Mouse (Mus musculus) lung, embryonic 15.5 days (tissue): ENCODE measurements at regions not wholly inside any gene's neighbourhood (a gene's known extent, or its start where the extent isn't known, plus 50 kb on each side); places are given as distances from the start of the nearest gene placed in this dataset.
"Not testable (repeated sequence)": the region's sequence is repeated elsewhere in the genome, so short reads cannot be mapped to it uniquely, and the experiment has no call there.

ENCODE experiments used
- ATAC-seq: fragments of 200-750 bp; cut with Nextera tagmentation; 2 replicates; pipeline ENCODE4 v1.8.0; 2017; ENCODE audit warnings: moderate number of reproducible peaks, borderline replicate concordance; ENCODE audit not compliant: low FRiP score, low TSS enrichment; ENCODE audit errors: extremely low read depth
- H3K27ac ChIP-seq: fragments of 300-500 bp; sonication (generic); 2 replicates; pipeline ENCODE4 v1.5.1; 2015; ENCODE audit warnings: moderate library complexity, mild to moderate bottlenecking, inconsistent platforms
- H3K27me3 ChIP-seq: fragments of 300-500 bp; sonication (generic); 2 replicates; pipeline ENCODE4 v1.6.1; 2015; ENCODE audit warnings: inconsistent platforms
- H3K36me3 ChIP-seq: fragments of 300-500 bp; sonication (generic); 2 replicates; pipeline ENCODE4 v1.6.1; 2015; ENCODE audit warnings: inconsistent platforms
- H3K4me1 ChIP-seq: fragments of 300-500 bp; sonication (generic); 2 replicates; pipeline ENCODE4 v1.6.1; 2015; ENCODE audit warnings: inconsistent platforms
- H3K4me2 ChIP-seq: fragments of 300-500 bp; sonication (generic); 2 replicates; pipeline ENCODE4 v1.6.1; 2015; ENCODE audit warnings: inconsistent platforms, mild to moderate bottlenecking, moderate library complexity
- H3K4me3 ChIP-seq: fragments of 300-500 bp; sonication (generic); 2 replicates; pipeline ENCODE4 v1.5.1; 2015; ENCODE audit warnings: mild to moderate bottlenecking, inconsistent platforms
- H3K9ac ChIP-seq: fragments of 300-500 bp; sonication (generic); 2 replicates; pipeline ENCODE4 v1.6.1; 2015; ENCODE audit warnings: inconsistent platforms
- H3K9me3 ChIP-seq: fragments of 300-500 bp; sonication (generic); 2 replicates; pipeline ENCODE4 v1.6.1; 2016; ENCODE audit warnings: inconsistent platforms
- WGBS: fragments of 180-500 bp; shearing (Covaris S2); methylation state at CpG from one replicate; pipeline ENCODE4 v1.1.7; 2015; 5-methylcytosine and 5-hydroxymethylcytosine counted together

DNA sequence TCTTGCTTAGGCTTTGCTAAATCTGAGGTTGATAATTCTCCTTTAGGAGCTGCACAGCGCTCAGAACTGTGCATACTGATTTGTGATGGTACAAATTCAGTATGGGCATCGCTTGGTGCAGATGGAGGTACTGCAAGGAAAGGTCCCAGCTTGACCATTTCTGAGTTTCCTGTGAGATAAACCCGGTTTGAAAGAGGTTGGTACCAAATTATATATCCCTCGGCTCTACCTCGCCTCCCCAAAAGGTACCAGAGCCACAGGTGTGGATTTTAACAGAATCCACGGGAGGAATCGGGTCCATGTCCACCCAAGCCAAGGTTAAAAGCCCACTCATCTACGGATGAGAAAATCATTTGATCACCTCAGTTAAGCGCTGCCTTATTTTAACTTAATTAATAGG, 172.5 kb upstream of the Zfp808 start:
- H3K4me1 ChIP-seq, H3K27me3 ChIP-seq, H3K36me3 ChIP-seq, H3K9me3 ChIP-seq, H3K4me3 ChIP-seq, H3K4me2 ChIP-seq, ATAC-seq, H3K9ac ChIP-seq, H3K27ac ChIP-seq: not testable (repeated sequence)
- 74% methylated on average over 9 of the region's 9 CpGs for WGBS

DNA sequence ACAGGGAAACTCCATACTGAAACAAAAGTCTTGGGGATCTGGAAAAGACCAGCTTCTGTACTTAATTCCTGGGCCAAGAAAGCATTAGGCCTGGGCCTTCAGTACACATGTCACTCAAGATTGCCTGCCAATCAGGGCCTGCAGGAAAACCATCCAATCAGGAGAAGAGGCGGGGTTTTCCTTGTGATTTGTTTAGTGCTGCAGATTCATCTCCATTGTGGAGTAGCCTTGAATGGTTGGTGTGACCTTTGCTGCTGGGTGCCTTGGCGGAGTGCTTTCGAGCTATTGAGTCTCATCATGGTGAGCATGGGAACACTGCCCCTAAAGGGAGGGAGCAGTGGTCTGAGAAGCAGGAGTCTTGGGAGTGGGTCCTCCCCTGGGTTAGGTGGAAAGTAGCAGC, 150.8 kb upstream of the Zfp808 start:
- ATAC-seq, H3K4me2 ChIP-seq, H3K27ac ChIP-seq, H3K4me1 ChIP-seq, H3K9me3 ChIP-seq, H3K36me3 ChIP-seq, H3K4me3 ChIP-seq, H3K27me3 ChIP-seq, H3K9ac ChIP-seq: not testable (repeated sequence)
- WGBS: 78% methylated on average over 3 of the region's 3 CpGs

DNA sequence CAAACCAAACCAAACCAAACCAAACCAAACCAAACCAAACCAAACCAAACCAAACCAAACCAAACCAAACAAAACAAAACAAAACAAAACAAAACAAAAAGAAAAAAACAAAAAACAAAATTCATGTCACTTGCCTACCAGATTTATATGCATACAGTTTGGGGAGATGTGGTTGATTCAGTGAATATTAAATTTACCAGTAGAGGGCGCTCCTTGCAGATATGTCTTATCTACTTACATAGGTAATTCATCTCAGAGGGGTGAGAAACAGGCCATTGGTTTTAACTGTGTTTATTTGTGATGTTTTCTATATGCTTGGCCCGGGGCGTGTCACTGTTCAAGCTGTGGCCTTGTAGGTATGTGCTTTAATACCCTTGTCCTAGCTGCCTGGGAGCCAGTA, 133.2 kb upstream of the Zfp808 start:
- WGBS: 65% methylated on average over 3 of the region's 3 CpGs
- not testable (repeated sequence) for ATAC-seq, H3K4me1 ChIP-seq, H3K4me3 ChIP-seq, H3K9me3 ChIP-seq, H3K27me3 ChIP-seq, H3K27ac ChIP-seq, H3K4me2 ChIP-seq, H3K36me3 ChIP-seq, H3K9ac ChIP-seq

DNA sequence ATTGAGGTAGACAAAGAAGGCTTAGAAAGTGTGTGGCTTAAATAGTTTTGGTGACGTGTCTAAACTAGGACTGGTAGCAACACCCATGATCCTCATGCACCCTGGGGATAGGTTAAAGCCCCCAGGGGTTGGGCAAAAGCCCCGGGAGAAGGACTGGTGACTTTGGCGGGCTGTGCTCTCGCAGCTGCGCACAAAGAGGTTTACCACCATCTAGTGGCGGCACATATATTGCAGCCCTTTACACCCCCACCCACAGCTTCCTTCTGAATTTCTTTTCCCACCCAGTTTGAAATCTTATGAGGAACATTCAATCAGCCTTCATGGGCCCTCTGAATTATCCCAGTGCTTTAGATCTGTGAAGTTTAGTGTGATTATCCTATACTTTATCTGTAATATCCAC, 130.9 kb upstream of the Zfp808 start:
- H3K9ac ChIP-seq, H3K9me3 ChIP-seq, H3K4me1 ChIP-seq, ATAC-seq, H3K27ac ChIP-seq, H3K27me3 ChIP-seq, H3K36me3 ChIP-seq: not testable (repeated sequence)
- peak overlapping the region; percentile 44 for H3K4me2 ChIP-seq
- peak overlapping the region; percentile 17; the same call in 1 of the 2 replicates for H3K4me3 ChIP-seq
- WGBS: 3% methylated on average over 6 of the region's 6 CpGs

DNA sequence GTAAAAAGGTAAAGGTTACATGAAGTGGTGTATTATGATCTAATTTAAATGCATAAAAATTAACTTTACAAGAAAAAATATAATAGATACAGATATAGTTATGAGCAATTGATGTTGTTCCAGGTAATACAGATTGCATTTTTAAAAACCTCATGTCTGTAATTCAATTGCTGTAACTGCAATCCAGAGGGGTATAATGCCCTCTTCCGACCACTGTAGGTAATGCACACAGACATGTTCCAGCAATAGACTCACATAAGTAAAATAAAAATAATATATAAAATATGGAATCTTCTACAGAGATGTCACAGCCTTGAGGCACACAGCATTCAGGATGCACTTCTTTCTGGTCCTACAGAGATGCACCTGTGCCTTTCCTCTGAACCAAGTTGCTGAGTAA, 122.4 kb upstream of the Zfp808 start:
- not testable (repeated sequence) for ATAC-seq, H3K27me3 ChIP-seq, H3K9ac ChIP-seq, H3K27ac ChIP-seq, H3K9me3 ChIP-seq, H3K4me2 ChIP-seq, H3K4me3 ChIP-seq, H3K36me3 ChIP-seq, H3K4me1 ChIP-seq
- 66% methylated on average over 1 of the region's 1 CpGs for WGBS

DNA sequence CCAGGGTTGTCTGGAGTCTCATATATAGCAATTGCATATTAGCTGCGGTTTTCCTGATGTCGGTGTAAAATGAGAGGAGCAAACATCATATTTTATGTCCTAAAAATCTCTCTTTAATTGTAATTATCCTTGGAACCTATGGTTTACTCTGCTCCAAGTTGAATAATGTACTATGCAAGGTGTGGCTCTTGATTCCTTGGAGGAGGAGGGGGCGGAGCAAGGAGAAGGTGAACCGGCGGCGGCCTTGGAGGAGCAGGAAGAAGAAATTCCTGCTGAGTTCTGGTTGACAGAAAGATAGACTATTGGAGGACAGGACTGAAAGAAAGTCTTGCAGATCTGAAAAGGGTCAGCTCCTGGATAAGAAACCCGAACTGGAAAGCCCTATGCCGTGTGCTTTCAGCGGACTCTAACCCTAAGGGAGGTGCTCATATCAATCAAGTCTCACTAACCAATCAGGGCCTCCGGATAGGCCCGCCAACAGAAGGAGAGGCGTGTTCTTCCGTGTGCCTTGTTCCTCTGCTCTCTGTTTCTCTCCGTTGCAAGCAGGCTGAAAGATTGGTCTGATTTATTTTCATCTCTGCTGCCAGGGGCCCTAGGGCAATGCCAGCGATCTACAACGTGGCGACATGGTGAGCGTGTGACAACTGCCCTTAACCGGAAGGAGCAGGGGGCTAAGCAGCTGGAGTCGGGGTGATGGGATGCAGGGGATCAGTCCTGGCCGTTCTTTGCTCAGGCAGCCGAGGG, 114.1 kb upstream of the Zfp808 start:
- peak overlapping the region; percentile 57 for H3K4me2 ChIP-seq
- not testable (repeated sequence) for H3K4me1 ChIP-seq, H3K36me3 ChIP-seq, H3K27me3 ChIP-seq, H3K9me3 ChIP-seq
- H3K27ac ChIP-seq: peak overlapping the region; percentile 65
- peak overlapping the region; percentile 64 for H3K9ac ChIP-seq
- peak overlapping the region; percentile 58 for H3K4me3 ChIP-seq
- ATAC-seq: peak; percentile 69; the same call in 1 of the 2 replicates
- 2% methylated on average over 22 of the region's 22 CpGs for WGBS

DNA sequence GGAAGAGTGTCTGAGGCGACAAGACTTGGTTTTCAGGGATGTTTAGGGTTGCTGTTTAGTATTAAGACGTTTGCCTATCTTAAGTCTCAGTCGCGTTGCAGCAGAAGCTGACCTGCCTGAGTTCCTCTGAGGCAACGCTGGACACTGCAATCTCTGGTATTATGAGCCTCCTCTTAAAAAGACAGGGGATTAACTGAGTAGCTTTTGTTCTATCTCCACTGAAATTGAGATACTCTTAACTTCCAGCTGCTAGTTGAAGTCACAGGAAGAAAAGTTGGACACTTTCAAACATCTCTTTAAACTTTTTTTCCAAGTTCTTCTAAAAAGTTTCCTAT, 113.6 kb upstream of the Zfp808 start:
- Histone ChIP-seq H3K4me3 (peak overlapping the region; percentile 58), H3K9ac (peak overlapping the region; percentile 64), H3K27ac (peak overlapping the region; percentile 65), H3K4me2 (peak overlapping the region; percentile 57)
- not testable (repeated sequence) for H3K4me1 ChIP-seq, H3K9me3 ChIP-seq, H3K36me3 ChIP-seq, ATAC-seq, H3K27me3 ChIP-seq
- under 1% methylated on average over 5 of the region's 5 CpGs for WGBS

DNA sequence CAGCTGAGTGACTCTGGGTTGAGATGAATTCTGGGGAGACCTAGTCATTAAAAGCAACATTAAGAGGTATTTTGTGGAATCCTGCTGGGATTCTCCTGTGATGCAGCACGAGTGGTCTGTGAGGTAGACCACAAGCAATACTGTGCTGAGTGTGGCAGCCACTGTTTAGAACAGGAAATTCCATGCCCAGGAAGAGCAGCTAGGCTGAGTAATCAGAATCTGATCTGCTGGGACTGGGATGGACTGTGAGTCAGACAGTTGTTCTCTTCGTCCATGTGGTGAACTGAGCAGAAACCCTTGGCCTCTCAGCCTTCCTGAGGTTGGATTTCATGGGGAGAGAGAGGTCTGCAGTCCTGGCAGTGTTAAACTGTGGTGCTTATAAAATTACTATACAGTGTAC, 92.0 kb upstream of the Zfp808 start:
- H3K4me1 ChIP-seq: not testable (repeated sequence)
- WGBS: 85% methylated on average over 2 of the region's 2 CpGs

DNA sequence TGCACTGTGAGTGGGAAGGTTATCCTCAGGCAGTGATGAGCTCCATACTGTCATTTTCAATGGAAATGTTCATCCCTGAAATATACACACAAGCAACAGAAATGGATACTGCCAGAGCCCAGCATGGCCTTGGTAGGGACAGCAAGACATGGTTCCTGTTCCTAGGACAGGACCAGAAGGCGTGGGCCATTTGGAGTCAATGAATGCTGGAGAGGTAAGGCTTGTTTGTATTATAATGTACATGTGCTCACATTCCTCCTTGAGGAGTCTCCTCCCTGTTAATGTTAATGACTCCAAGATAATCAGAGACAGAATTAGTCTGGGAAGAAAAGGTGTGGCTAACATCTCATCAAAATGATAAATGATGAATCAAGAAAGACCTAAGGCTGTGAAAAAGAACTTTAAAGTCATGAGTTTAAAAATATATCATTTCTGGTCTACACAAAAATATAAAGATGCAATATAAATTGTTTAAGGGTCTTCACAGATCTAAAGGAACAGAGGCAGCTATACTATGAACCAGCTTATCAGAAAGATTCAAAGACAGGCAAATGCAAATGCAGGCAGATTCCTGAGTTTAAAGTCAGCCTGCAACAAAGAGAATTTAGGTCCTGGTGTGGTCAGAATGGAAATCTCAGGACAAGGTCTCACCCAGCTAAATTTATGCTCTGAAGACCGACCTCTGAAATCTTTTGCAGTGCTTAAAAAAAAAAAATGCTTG, 51.6 kb upstream of the Zfp808 start:
- not testable (repeated sequence) for H3K9ac ChIP-seq, H3K4me3 ChIP-seq, H3K36me3 ChIP-seq, H3K27ac ChIP-seq, H3K27me3 ChIP-seq, H3K9me3 ChIP-seq, H3K4me1 ChIP-seq, H3K4me2 ChIP-seq, ATAC-seq
- WGBS: 61% methylated on average over 2 of the region's 2 CpGs

More for the DNA sequence above, 92.0 kb upstream of the Zfp808 start:
- not testable (repeated sequence) for H3K4me3 ChIP-seq, H3K9me3 ChIP-seq, H3K9ac ChIP-seq, H3K27me3 ChIP-seq, H3K36me3 ChIP-seq, ATAC-seq, H3K27ac ChIP-seq, H3K4me2 ChIP-seq

DNA sequence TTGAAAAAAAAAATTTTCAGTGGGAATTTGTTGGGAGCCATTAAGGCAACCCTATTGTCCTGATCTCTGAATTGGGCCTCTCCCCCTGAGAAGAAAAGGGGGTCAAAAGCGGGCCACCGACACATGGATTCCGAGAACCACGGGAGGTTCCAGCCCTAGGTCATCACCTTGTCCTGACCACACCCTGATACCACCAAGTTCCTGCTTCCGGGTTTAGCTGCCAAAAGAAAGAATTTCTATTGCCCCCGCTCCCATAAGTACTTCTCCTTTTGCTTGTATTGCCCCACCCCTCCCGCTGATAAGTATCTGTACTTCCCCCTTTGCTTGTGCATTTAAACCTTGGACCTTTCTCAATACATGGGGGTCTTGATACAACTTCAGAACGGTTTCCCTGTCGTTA, 50.8 kb upstream of the Zfp808 start:
- H3K27me3 ChIP-seq, ATAC-seq, H3K9me3 ChIP-seq, H3K4me2 ChIP-seq, H3K9ac ChIP-seq, H3K36me3 ChIP-seq, H3K27ac ChIP-seq, H3K4me1 ChIP-seq, H3K4me3 ChIP-seq: not testable (repeated sequence)
- WGBS: 86% methylated on average over 9 of the region's 9 CpGs
